Mouse (Mus musculus): ENCODE results near the gene Il17c. TPM values are rescaled to one million over a fixed set of nuclear protein-coding genes. Genes with fewer than 3 reads are reported as not detected.

Il17c gene
- total RNA-seq, 2 experiments from 2014 or later = not detected

DNA sequence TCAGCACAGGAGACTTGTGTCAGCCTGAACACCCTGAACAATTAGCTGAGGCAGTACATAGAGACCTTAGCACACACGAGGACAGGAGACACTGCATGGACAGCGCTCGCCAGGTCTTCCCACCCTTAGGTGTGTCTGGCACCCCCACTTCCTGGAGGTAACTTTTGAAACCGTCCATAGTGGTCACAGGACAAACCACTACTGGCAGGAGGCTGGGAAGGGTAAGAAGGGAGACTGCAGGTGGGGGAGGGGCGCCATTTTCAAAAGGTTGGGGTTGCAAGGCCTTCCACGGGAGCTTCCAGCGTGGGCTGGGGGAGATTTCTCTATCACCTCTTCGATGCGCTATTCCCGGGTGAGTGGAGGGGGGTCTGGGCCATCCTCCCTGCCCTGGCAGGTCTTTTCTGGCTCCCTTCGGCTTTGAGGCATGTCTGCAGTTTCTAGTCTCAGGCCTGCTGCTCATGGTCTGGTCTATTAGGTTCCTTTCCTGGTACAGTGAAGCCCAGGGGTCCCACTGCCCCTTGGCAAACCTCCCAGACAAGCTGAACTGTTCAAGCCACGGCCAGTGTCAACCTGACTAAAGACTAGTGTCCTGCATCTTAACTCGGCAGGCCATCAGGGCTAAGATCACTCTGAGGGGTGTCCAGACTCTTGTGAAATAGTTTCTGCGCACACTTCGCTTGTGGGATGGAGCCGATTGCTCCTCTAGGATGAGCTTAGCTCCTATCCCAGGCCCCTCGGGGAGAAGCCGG is 10.0 kb downstream of the Il17c start:
- DNase-seq = peak in 1 of 2 experiments; percentile 80

GRCm38 (mm10) chr8:122432443-122433268 is 10.8 kb downstream of the Il17c start, which contains the start of gene Cyba:
Cyba (minus strand) TSS chr8:122432930.
- peak; percentile 85 to 89 for DNase-seq

DNA sequence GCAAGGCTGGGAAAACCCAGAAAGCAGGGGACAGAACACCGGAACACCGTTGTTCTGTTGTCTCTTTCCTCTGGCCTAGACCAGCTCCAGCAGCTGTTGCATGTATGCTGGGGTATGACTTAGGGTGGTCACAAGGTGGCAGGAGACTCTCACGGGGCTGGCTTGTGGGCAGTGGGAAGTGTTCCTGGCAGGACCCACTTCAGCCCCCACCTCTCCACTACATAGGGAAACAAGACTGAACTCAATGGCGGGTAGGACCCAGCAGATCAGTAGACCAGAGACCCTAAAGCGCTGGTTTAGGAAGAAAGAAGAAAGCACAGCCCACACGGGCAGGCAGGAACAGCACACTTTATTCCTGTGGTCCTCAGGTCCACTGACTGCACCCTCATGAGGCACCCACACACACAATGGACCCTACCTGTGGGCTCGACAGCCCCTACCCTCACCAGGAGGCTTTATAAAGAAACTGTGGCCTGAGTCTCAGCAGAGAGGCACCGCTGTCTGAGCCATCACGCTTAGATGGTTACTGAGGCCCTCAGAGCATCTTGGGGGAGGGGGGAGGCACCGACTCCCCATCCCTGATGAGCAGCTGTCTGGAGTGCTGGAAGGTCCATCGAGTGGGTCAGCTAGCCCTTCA is 11.6 kb downstream of the Il17c start:
- no peak for DNase-seq

DNA sequence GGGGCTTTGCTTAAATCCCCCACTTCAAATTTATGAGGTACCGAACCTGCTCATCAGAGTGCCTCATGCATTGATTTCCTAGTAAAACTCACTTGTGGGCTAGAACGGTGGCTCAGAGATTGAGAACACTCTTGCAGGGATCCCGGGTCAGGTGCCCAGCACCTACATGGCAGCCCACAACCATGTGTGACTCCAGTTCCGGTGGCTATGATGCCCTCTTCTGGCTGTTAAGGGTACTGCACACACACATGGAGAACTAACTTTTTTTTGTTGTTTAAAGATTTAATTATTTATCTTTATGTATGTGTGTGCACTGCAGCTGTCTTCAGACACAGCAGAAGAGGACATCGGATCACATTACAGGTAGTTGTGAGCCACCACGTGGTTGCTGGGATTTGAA is 13.6 kb downstream of the Il17c start:
- no peak for DNase-seq

DNA sequence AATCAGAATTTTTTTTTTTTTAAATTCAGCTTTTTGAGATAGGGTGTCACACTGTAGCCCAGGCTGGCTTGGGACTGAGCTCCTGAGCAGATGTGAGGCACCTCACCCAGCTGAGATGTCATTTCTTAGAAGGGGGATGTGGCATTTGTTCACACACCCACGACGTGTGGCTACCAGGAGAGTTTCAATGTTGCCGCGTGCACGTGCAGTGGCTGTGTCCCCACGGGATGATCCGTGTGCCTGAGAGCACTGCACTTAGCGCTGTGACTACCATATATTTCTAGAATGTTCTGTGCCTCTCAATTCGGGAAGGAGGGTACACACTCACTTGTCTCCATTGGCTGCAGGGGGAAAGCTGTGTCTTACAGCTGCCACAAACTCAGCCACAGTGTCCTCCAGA is 14.3 kb downstream of the Il17c start:
- no peak for DNase-seq

DNA sequence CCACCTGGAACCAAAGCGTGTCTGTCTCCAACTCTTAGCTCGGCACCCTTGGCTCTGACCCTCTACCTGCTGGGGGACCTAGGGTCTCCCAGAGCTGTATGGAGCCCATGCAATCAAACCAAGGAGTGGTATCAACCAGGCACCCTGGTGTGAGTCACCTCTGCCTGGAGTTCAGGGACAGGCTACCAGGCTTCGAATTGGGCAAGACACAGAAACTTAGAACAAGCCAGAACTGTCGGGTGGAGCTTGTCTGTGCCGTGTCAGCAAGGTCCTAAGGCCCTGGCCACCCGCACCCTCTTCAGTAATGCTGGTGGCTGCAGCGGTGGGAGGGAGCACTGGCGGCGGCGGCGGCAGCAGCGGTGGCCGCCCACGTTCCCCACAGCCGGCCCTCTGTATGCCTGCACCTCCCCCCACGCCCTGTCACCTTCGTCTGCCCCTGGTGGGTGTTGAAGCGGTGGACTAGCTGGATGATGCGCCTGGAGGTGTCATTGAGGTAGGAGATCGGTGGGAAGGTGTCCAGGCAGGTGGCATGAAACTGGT is 14.8 kb downstream of the Il17c start:
- no peak for DNase-seq

DNA sequence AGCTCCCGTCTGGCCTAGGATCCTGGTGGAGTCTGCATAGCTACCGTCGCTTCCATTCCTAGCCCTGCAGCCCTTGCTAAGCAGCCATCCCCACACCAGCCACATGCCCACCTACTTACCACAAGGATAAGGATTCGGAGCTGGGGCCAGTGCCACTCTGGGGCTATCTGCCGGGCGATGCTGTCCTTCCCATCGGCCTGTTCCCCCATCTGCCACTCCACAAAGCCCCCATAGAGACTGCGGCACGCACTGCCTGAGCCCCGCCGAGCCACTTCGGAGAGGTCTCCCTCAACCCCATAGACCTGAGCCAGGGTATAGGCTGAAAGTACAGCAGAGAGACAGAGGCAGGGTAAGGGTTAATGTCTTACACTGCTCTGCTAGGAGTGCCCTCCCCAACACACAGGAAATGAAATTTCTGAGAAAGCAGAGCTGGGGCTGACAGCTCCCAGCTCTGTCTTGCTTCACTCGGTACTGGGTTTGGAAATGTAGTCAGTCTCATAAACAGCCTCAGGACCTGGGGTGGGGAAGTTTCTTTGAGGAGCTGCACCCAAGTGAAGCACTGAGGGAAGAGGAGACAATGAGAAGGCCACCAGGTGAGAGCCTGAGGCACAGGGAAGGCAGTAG is 16.0 kb downstream of the Il17c start:
- DNase-seq = no peak

DNA sequence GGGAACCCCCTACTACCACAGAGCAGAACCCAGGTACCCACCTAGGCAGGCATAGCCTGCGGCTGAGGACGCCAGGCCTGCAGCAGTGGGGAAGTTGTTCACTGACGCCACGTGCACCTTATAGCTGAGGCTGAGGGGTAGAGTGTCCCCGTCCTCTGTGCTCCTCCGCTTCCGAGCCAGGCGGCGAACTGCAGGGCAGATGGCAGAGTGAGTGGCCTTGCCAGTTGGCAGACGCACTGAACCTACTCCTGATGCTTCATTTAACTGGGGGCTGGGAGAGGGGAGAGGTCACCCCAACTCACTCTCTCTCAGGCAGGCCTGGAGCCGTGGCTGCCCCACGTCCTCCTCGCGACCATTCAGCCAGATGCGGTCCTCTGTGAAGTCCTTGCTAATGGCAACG is 17.5 kb downstream of the Il17c start:
- no peak for DNase-seq

- no peak for DNase-seq
Measured at GRCm38 (mm10) chr8:122441326-122441725, 19.5 kb downstream of the Il17c start.

GRCm38 (mm10) chr8:122442356-122442755 is 20.5 kb downstream of the Il17c start:
- no peak for DNase-seq

- no peak for DNase-seq
Measured at GRCm38 (mm10) chr8:122442781-122443180, 21.0 kb downstream of the Il17c start.

DNA sequence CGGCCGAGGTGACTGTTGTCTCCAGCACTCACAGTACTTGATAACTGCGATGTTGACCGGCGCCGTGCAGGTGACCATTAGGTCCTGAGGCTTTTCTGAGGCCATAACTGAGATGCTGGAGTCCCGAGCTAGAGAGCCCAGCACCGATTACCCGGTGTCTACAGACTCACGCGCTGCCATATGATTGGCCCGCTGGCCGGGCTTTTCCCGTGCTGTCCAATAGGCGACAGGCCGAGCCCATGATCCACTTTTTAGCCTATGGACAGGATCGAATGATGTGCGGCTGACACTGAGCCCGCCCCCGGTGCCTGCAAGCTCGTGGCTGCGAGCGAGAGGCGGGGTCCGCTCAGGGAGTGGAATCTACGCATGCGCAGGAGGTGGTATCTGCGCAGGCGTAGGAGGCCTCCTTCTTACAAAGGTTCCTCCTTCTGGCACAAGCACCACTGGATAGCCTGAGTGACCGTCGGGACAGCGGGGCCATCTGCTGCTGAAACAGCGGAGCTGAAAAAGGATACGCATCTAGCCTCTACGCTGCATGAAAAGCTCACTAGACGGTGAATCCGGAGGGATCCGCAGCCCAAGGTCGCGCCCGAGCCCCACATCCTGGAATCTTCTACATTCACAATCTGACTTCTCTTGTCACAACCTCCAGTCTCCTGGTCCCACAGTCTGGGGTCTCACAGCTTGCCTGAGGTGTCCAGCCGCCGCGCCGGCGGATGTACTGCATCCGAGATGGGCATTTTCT is 21.6 kb downstream of the Il17c start, which contains the start of gene Mvd:
TSS of gene Mvd (minus strand) at position 161 of the 745 bp plus-strand sequence.
- DNase-seq = peak; percentile 98 to 100

- DNase-seq = peak; percentile 91 to 92
Measured at GRCm38 (mm10) chr8:122444058-122444748, 22.4 kb downstream of the Il17c start.

DNA sequence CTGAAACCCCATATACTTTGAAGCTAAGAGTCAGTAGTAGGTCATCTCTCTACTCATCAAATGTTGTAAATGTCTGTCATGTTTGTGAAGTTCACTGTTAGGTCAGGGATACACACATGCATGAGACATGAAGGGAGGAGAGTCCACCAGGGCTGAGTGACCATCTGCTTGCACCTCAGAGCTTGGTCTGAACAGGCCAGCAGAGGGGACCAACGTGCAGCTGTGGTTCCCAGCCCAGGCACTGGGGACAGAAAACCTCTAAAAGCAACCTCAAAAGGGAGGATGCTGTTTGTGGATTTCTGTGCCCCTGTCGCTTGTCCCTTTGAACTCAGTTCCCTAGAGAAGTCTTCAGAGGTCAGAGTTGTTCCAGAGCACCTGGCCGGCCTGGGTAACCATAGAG is 23.4 kb downstream of the Il17c start:
- no peak for DNase-seq

- peak; percentile 72 to 84 for DNase-seq
Measured at GRCm38 (mm10) chr8:122451161-122451703, 29.4 kb downstream of the Il17c start.

GRCm38 (mm10) chr8:122452154-122452553 is 30.3 kb downstream of the Il17c start:
- DNase-seq = peak; percentile 49 to 76

DNA sequence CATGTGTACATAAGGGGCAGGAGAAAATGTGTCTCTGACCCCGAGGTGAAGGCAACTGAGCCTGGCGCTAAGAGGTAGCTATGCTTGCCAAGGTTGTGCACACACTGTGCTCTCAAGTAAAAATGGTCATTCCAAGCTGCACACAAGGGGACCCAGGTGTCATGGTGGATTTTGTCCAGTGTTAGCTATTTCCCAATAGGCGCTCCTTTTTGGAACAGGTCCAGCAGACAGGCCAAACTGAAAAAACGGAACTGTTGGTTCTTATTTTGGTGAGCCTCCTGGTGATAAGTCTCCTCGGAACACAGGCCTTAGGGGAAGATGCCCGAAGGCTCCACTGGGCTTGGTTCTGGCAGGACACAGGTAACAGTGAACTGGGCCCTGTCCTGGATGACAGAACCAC is 32.6 kb downstream of the Il17c start:
- DNase-seq = no peak

DNA sequence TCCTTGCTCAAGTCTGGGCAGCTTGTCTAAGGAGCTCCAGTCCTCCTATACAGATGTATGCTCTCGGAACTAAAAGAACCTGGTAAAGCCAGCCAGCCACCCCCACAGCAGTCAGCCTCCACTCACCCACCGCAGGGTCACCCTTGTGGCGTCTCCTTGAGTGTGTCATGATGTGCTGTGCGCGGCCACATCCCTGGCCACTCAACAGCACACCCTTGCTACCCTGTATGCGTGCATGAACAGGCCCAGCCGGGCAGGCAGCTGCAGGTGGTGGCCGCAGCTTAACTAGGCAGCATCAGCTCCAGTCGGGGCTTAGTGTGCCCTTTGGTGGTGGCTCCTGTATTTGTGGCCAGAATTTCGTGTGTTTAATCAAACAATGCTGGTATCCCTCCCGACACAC is 35.4 kb downstream of the Il17c start:
- no peak for DNase-seq

GRCm38 (mm10) chr8:122459218-122459900 is 37.5 kb downstream of the Il17c start:
- no peak for DNase-seq

DNA sequence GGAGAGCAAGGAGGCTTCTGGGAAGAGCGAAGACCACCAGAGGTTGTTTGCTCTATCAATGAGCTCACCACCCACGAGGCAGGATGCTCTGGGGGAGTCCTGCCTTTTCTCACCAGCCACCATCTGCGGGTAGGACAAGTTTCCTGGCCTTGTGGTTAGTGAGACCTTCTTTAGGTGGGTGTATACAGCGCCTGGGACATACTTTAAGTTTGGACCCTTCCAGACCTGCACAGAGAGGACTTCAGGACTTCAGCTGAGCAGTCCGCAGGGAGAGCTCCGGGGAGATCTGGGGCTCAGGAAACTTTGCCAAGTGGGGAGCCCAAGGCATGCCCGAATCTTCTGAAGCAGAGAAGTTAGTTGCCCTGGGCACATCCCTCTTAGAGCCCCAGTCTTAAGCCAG is 38.2 kb downstream of the Il17c start:
- no peak for DNase-seq

Data from heart, adult 18-20 months (tissue).